Mouse (Mus musculus): ENCODE measurements around the gene Ywhag.

Ywhag gene

GRCm38 (mm10) chr5:135898028-135898427 is 36.4 kb downstream of the Ywhag start:
- peaks cover 72% of the 10 kb centered on the region for H3K4me1 ChIP-seq (replicated peaks; ENCODE audit: low read depth, low read length)
- no peak for TF ChIP-seq POU5F1 (IDR thresholded peaks at IDR 0.05; ENCODE audit: borderline replicate concordance, low read length)
- TF ChIP-seq CTCF (conservative IDR thresholded peaks at IDR 0.05; ENCODE audit: low read length): peak; percentile 68
- H3K9me3 ChIP-seq (ENCODE audit: low read length): no peaks in the 10 kb centered on the region
- H3K4me3 ChIP-seq (replicated peaks; ENCODE audit: low read length): no peak overlapping the region
- H3K27me3 ChIP-seq (ENCODE audit: insufficient read depth, low read length): no peaks in the 10 kb centered on the region
- no peaks in the 10 kb centered on the region for H3K36me3 ChIP-seq (ENCODE audit: insufficient read depth, low read length)

- Histone ChIP-seq H3K27me3 (ENCODE audit: insufficient read depth, low read length) (no peaks in the 10 kb centered on the region), H3K4me3 (replicated peaks; ENCODE audit: low read length) (no peak overlapping the region), H3K36me3 (ENCODE audit: insufficient read depth, low read length) (no peaks in the 10 kb centered on the region), H3K4me1 (replicated peaks; ENCODE audit: low read depth, low read length) (peaks cover 79% of the 10 kb centered on the region), H3K9me3 (ENCODE audit: low read length) (no peaks in the 10 kb centered on the region)
- no peak for TF ChIP-seq CTCF (conservative IDR thresholded peaks at IDR 0.05; ENCODE audit: low read length)
- TF ChIP-seq NANOG (IDR thresholded peaks at IDR 0.05; ENCODE audit: borderline replicate concordance, low read length): no peak
- TF ChIP-seq POU5F1 (IDR thresholded peaks at IDR 0.05; ENCODE audit: borderline replicate concordance, low read length): no peak
These were observed 39.5 kb downstream of the Ywhag start for GRCm38 (mm10) chr5:135894958-135895357.

GRCm38 (mm10) chr5:135892589-135893351 is 41.6 kb downstream of the Ywhag start:
- TF ChIP-seq CTCF (conservative IDR thresholded peaks at IDR 0.05; ENCODE audit: low read length) (no peak), POU5F1 (IDR thresholded peaks at IDR 0.05; ENCODE audit: borderline replicate concordance, low read length) (no peak), NANOG (IDR thresholded peaks at IDR 0.05; ENCODE audit: borderline replicate concordance, low read length) (no peak)
- peaks cover 74% of the 10 kb centered on the region for H3K4me1 ChIP-seq (replicated peaks; ENCODE audit: low read depth, low read length)
- no peaks in the 10 kb centered on the region for H3K27me3 ChIP-seq (ENCODE audit: insufficient read depth, low read length)
- peak overlapping the region; percentile 52 for H3K4me3 ChIP-seq (replicated peaks; ENCODE audit: low read length)
- peaks cover 3% of the 10 kb centered on the region; the same call in 1 of the 2 replicates for H3K36me3 ChIP-seq (ENCODE audit: insufficient read depth, low read length)
- H3K9me3 ChIP-seq (ENCODE audit: low read length): no peaks in the 10 kb centered on the region

- H3K4me3 ChIP-seq (replicated peaks; ENCODE audit: low read length): peak overlapping the region; percentile 8
- no peaks in the 10 kb centered on the region for H3K27me3 ChIP-seq (ENCODE audit: insufficient read depth, low read length)
- peaks cover 71% of the 10 kb centered on the region for H3K4me1 ChIP-seq (replicated peaks; ENCODE audit: low read depth, low read length)
- peaks cover 3% of the 10 kb centered on the region; the same call in 1 of the 2 replicates for H3K36me3 ChIP-seq (ENCODE audit: insufficient read depth, low read length)
- TF ChIP-seq CTCF (conservative IDR thresholded peaks at IDR 0.05; ENCODE audit: low read length): no peak
- no peak for TF ChIP-seq NANOG (IDR thresholded peaks at IDR 0.05; ENCODE audit: borderline replicate concordance, low read length)
- no peak for TF ChIP-seq POU5F1 (IDR thresholded peaks at IDR 0.05; ENCODE audit: borderline replicate concordance, low read length)
- no peaks in the 10 kb centered on the region for H3K9me3 ChIP-seq (ENCODE audit: low read length)
These were observed 43.5 kb downstream of the Ywhag start for GRCm38 (mm10) chr5:135890920-135891319.

- Histone ChIP-seq H3K27me3 (ENCODE audit: insufficient read depth, low read length) (no peaks in the 10 kb centered on the region), H3K4me1 (replicated peaks; ENCODE audit: low read depth, low read length) (peaks cover 76% of the 10 kb centered on the region), H3K9me3 (ENCODE audit: low read length) (no peaks in the 10 kb centered on the region), H3K36me3 (ENCODE audit: insufficient read depth, low read length) (peaks cover 3% of the 10 kb centered on the region; the same call in 1 of the 2 replicates), H3K4me3 (replicated peaks; ENCODE audit: low read length) (peak overlapping the region; percentile 8; the same call in 1 of the 2 replicates)
- TF ChIP-seq NANOG (IDR thresholded peaks at IDR 0.05; ENCODE audit: borderline replicate concordance, low read length): no peak
These were observed 44.1 kb downstream of the Ywhag start for GRCm38 (mm10) chr5:135890323-135890722.

- Histone ChIP-seq H3K4me3 (replicated peaks; ENCODE audit: low read length) (peak overlapping the region; percentile 90), H3K27me3 (ENCODE audit: insufficient read depth, low read length) (no peaks in the 10 kb centered on the region)
These were observed 45.8 kb downstream of the Ywhag start for GRCm38 (mm10) chr5:135888405-135889215.

GRCm38 (mm10) chr5:135887675-135888102 is 46.7 kb downstream of the Ywhag start, which contains the start of gene Hspb1:
Gene Hspb1, plus strand, starts transcription at chr5:135887919.
- no peaks in the 10 kb centered on the region for H3K9me3 ChIP-seq (ENCODE audit: low read length)
- TF ChIP-seq NANOG (IDR thresholded peaks at IDR 0.05; ENCODE audit: borderline replicate concordance, low read length) (no peak), CTCF (conservative IDR thresholded peaks at IDR 0.05; ENCODE audit: low read length) (no peak), POU5F1 (IDR thresholded peaks at IDR 0.05; ENCODE audit: borderline replicate concordance, low read length) (no peak)
- peaks cover 73% of the 10 kb centered on the region for H3K4me1 ChIP-seq (replicated peaks; ENCODE audit: low read depth, low read length)
- H3K27me3 ChIP-seq (ENCODE audit: insufficient read depth, low read length): no peaks in the 10 kb centered on the region
- H3K36me3 ChIP-seq (ENCODE audit: insufficient read depth, low read length): peaks cover 3% of the 10 kb centered on the region; the same call in 1 of the 2 replicates
- peak within 1 kb of the TSS; percentile 90 for H3K4me3 ChIP-seq (replicated peaks; ENCODE audit: low read length)

More at GRCm38 (mm10) chr5:135888405-135889215, 45.8 kb downstream of the Ywhag start:
- TF ChIP-seq NANOG (IDR thresholded peaks at IDR 0.05; ENCODE audit: borderline replicate concordance, low read length): no peak
- TF ChIP-seq POU5F1 (IDR thresholded peaks at IDR 0.05; ENCODE audit: borderline replicate concordance, low read length): no peak
- no peak for TF ChIP-seq CTCF (conservative IDR thresholded peaks at IDR 0.05; ENCODE audit: low read length)
- peaks cover 78% of the 10 kb centered on the region for H3K4me1 ChIP-seq (replicated peaks; ENCODE audit: low read depth, low read length)
- no peaks in the 10 kb centered on the region for H3K9me3 ChIP-seq (ENCODE audit: low read length)
- H3K36me3 ChIP-seq (ENCODE audit: insufficient read depth, low read length): peaks cover 3% of the 10 kb centered on the region; the same call in 1 of the 2 replicates

- H3K4me1 ChIP-seq (replicated peaks; ENCODE audit: low read depth, low read length): peaks cover 56% of the 10 kb centered on the region
- H3K36me3 ChIP-seq (ENCODE audit: insufficient read depth, low read length): peaks cover 3% of the 10 kb centered on the region; the same call in 1 of the 2 replicates
- H3K9me3 ChIP-seq (ENCODE audit: low read length): no peaks in the 10 kb centered on the region
- TF ChIP-seq CTCF (conservative IDR thresholded peaks at IDR 0.05; ENCODE audit: low read length) (no peak), NANOG (IDR thresholded peaks at IDR 0.05; ENCODE audit: borderline replicate concordance, low read length) (no peak)
- no peak overlapping the region for H3K4me3 ChIP-seq (replicated peaks; ENCODE audit: low read length)
- H3K27me3 ChIP-seq (ENCODE audit: insufficient read depth, low read length): no peaks in the 10 kb centered on the region
These were observed 49.8 kb downstream of the Ywhag start for GRCm38 (mm10) chr5:135884641-135885040.
